Mouse (Mus musculus) lung, adult 2 months (tissue): ENCODE results near the gene Csgalnact2. TPM values are rescaled to one million over a fixed set of nuclear protein-coding genes. Genes with fewer than 3 reads are reported as not detected.

Experiments used
- DNase-seq: peaks from one replicate; pipeline ENCODE4 v3.0.0; 2022
- H3K4me1 ChIP-seq: fragments of 200-500 bp; 2 replicates; pipeline ENCODE4 v1.6.1; 2011; ENCODE audit warnings: low read length; ENCODE audit not compliant: control insufficient read depth, insufficient read depth
- H3K4me3 ChIP-seq: fragments of 200-500 bp; replicated peaks from 2 replicates; pipeline ENCODE3; 2011; ENCODE audit warnings: low read depth, mild to moderate bottlenecking, control low read depth, low read length; ENCODE audit errors: extremely low read depth
- CTCF ChIP-seq: fragments of 200-500 bp; IDR thresholded peaks from 2 replicates; pipeline ENCODE4 v1.5.1; 2011; ENCODE audit warnings: mild to moderate bottlenecking, low read length, control low read depth; ENCODE audit not compliant: insufficient read depth
- POLR2A ChIP-seq: fragments of 200-500 bp; IDR thresholded peaks from 2 replicates; pipeline ENCODE4 v1.6.1; 2011; ENCODE audit warnings: low read depth, mild to moderate bottlenecking, control low read depth, low read length, borderline replicate concordance; ENCODE audit errors: extremely low read depth
- WGBS: fragments of 180-500 bp; shearing (Covaris S2); methylation state at CpG from one replicate; pipeline ENCODE4 v1.1.7; 2018; 5-methylcytosine and 5-hydroxymethylcytosine counted together
- polyA plus RNA-seq: library from polyadenylated mRNA; depleted of rRNA; stranded (reverse); fragments of >200 nt; gene quantifications from 2 replicates; pipeline ENCODE4 v1.2.3, GENCODE M21; 2012

The Csgalnact2 gene
- polyA plus RNA-seq, 1 experiment: 10.7 TPM

- Histone ChIP-seq H3K4me1 (peaks cover 3% of the 10 kb centered on the region; the same call in 1 of the 2 replicates), H3K4me3 (no peak overlapping the region)
- no peak for TF ChIP-seq POLR2A
- no peak for TF ChIP-seq CTCF
- no peak for DNase-seq
- WGBS: 77% methylated on average over 7 of the region's 7 CpGs
Observed at GRCm38 (mm10) chr6:118171386-118171785, 32.4 kb upstream of the Csgalnact2 start.

- no peak for DNase-seq
- 83% methylated on average over 14 of the region's 14 CpGs for WGBS
- Histone ChIP-seq H3K4me3 (no peak overlapping the region), H3K4me1 (peaks cover 3% of the 10 kb centered on the region; the same call in 1 of the 2 replicates)
- no peak for TF ChIP-seq POLR2A
- TF ChIP-seq CTCF: no peak
Observed at GRCm38 (mm10) chr6:118168106-118168505, 29.2 kb upstream of the Csgalnact2 start.

GRCm38 (mm10) chr6:118167013-118167412 is 28.1 kb upstream of the Csgalnact2 start:
- DNase-seq: no peak
- no peak for TF ChIP-seq POLR2A
- no peak for TF ChIP-seq CTCF
- WGBS: 74% methylated on average over 9 of the region's 9 CpGs
- Histone ChIP-seq H3K4me3 (no peak overlapping the region), H3K4me1 (peaks cover 3% of the 10 kb centered on the region; the same call in 1 of the 2 replicates)

GRCm38 (mm10) chr6:118165516-118165915 is 26.6 kb upstream of the Csgalnact2 start:
- no peak for DNase-seq
- 85% methylated on average over 1 of the region's 1 CpGs for WGBS
- H3K4me1 ChIP-seq: no peaks in the 10 kb centered on the region

GRCm38 (mm10) chr6:118164691-118165090 is 25.8 kb upstream of the Csgalnact2 start:
- TF ChIP-seq CTCF (no peak), POLR2A (no peak)
- 48% methylated on average over 8 of the region's 8 CpGs for WGBS
- Histone ChIP-seq H3K4me3 (peak overlapping the region; percentile 11), H3K4me1 (no peaks in the 10 kb centered on the region)
- no peak for DNase-seq

More at GRCm38 (mm10) chr6:118165516-118165915, 26.6 kb upstream of the Csgalnact2 start:
- TF ChIP-seq POLR2A (no peak), CTCF (no peak)
- H3K4me3 ChIP-seq: no peak overlapping the region

- no peak for TF ChIP-seq CTCF
- TF ChIP-seq POLR2A: peak; percentile 58; the same call in 1 of the 2 replicates
- peak overlapping the region; percentile 40 for H3K4me3 ChIP-seq
- 66% methylated on average over 2 of the region's 2 CpGs for WGBS
- H3K4me1 ChIP-seq: no peaks in the 10 kb centered on the region
- DNase-seq: no peak
Observed at GRCm38 (mm10) chr6:118163086-118163485, 24.1 kb upstream of the Csgalnact2 start.

GRCm38 (mm10) chr6:118162457-118163082 is 23.6 kb upstream of the Csgalnact2 start:
- Histone ChIP-seq H3K4me1 (no peaks in the 10 kb centered on the region), H3K4me3 (peak overlapping the region; percentile 40)
- DNase-seq: no peak
- TF ChIP-seq POLR2A (no peak), CTCF (no peak)
- WGBS: 67% methylated on average over 12 of the region's 12 CpGs

- Histone ChIP-seq H3K4me1 (no peaks in the 10 kb centered on the region), H3K4me3 (no peak overlapping the region)
- no peak for DNase-seq
- 83% methylated on average over 5 of the region's 5 CpGs for WGBS
- no peak for TF ChIP-seq POLR2A
- no peak for TF ChIP-seq CTCF
Observed at GRCm38 (mm10) chr6:118153091-118153490, 14.2 kb upstream of the Csgalnact2 start.

- TF ChIP-seq CTCF: no peak
- no peak overlapping the region for H3K4me3 ChIP-seq
- H3K4me1 ChIP-seq: no peaks in the 10 kb centered on the region
- WGBS: 67% methylated on average over 8 of the region's 8 CpGs
- DNase-seq: no peak
Observed at GRCm38 (mm10) chr6:118150988-118151387, 12.0 kb upstream of the Csgalnact2 start.

GRCm38 (mm10) chr6:118150538-118150937 is 11.6 kb upstream of the Csgalnact2 start:
- no peak for DNase-seq
- no peaks in the 10 kb centered on the region for H3K4me1 ChIP-seq
- no peak for TF ChIP-seq POLR2A
- no peak for TF ChIP-seq CTCF
- H3K4me3 ChIP-seq: no peak overlapping the region
- WGBS: 72% methylated on average over 2 of the region's 2 CpGs
